Mouse (Mus musculus) embryonic fibroblast, embryonic 13.5 days (primary cell): Measurements from ENCODE around the gene Comtd1. TPM values are rescaled to one million over a fixed set of nuclear protein-coding genes. Genes with fewer than 3 reads are reported as not detected.

Experiments used
- H3K27ac ChIP-seq: 2 replicates; pipeline ENCODE4 v1.5.1; 2012; ENCODE audit warnings: low read length, control low read depth, inconsistent platforms; ENCODE audit not compliant: insufficient read depth
- H3K4me1 ChIP-seq: 2 replicates; pipeline ENCODE4 v1.6.1; 2011; ENCODE audit warnings: low read length; ENCODE audit not compliant: control insufficient read depth, insufficient read depth
- H3K4me3 ChIP-seq: 2 replicates; pipeline ENCODE4 v1.5.1; 2011; ENCODE audit warnings: mild to moderate bottlenecking, control low read depth, low read length; ENCODE audit not compliant: insufficient read depth
- CTCF ChIP-seq: IDR thresholded peaks from 2 replicates; pipeline ENCODE4 v1.5.1; 2011; ENCODE audit warnings: mild to moderate bottlenecking, control low read depth, low read length, moderate library complexity, borderline replicate concordance; ENCODE audit not compliant: insufficient read depth
- POLR2A ChIP-seq: IDR thresholded peaks from 2 replicates; pipeline ENCODE4 v1.6.1; 2011; ENCODE audit warnings: low read depth, mild to moderate bottlenecking, control low read depth, low read length, moderate library complexity
- polyA plus RNA-seq: library from polyadenylated mRNA; stranded (reverse); fragments of >200 nt; gene quantifications from 2 replicates; pipeline ENCODE4 v1.2.4, GENCODE M21; 2011; ENCODE audit warnings: low read depth; ENCODE audit not compliant: missing spikeins, insufficient read length

The Comtd1 gene
- polyA plus RNA-seq, 1 experiment, result 7.3 TPM

DNA sequence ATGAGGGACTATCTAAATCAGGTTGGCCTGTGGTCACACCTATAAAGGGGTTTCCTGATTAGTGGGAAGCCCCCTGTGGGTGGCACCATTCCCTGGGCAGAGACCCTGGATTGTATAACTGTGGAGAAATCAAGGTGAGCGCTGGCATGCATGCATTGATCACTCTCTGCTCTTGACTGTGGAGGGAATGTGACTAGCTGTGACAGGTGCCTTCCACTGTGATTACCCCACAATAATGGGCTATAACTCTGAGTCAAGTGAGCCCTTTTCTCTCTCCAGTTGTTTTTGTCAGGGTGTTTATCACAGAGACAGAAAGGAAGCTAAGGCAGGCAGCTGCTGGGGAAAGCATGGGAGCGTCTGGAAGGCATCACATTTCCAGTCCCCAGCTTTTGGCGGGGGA is 32.5 kb downstream of the Comtd1 start:
- H3K27ac ChIP-seq, result no peak overlapping the region
- H3K4me3 ChIP-seq, result no peak overlapping the region
- TF ChIP-seq POLR2A, result no peak
- TF ChIP-seq CTCF, result no peak
- peaks cover 7% of the 10 kb centered on the region for H3K4me1 ChIP-seq

- no peak for TF ChIP-seq POLR2A
- no peak for TF ChIP-seq CTCF
- no peak overlapping the region for H3K4me3 ChIP-seq
- H3K4me1 ChIP-seq, result peaks cover 5% of the 10 kb centered on the region
- H3K27ac ChIP-seq, result no peak overlapping the region
These were observed 34.2 kb downstream of the Comtd1 start for GRCm38 (mm10) chr14:21814606-21815005.

DNA sequence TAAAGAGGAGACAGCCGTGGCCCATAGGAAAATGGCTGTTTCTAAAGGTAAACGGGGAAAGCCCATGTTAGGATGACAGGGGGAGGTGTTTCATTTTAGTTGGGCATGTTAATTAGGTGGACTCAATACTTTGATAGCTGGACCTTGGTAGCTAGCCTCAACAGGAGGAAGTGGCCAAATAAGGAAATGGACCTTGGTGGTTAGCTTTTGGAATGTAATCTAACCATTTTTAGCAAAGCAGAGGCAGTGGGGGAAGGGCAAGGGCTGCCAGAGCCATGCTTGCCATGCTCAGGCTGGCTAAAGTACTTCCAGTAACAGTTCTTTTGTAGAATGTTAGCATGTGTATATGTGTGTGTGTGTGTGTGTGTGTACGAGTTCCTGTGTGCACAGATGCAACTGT is 34.9 kb downstream of the Comtd1 start:
- Histone ChIP-seq H3K27ac (no peak overlapping the region), H3K4me1 (peaks cover 5% of the 10 kb centered on the region), H3K4me3 (no peak overlapping the region)
- TF ChIP-seq CTCF (no peak), POLR2A (no peak)

DNA sequence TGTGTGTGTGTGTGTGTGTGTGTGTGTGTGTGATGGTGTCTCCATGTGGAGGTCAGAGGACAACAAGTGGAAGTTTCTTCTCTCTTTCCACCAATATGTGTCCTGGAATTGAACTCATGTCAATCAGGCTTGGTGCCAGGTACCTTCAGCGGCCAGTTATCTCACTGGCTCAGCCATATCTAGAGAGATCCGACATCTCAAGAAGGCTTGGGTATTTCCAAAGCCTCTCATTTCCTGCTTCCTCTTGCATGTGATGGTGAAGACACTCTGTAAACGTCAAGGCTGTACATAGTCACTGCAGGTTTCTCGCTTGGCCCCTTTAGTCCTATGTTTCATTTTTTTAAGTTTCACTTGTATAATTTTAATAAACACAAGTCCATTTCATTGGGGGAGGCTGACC is 35.6 kb downstream of the Comtd1 start:
- no peak for TF ChIP-seq POLR2A
- no peak for TF ChIP-seq CTCF
- Histone ChIP-seq H3K4me1 (peaks cover 7% of the 10 kb centered on the region), H3K27ac (no peak overlapping the region), H3K4me3 (no peak overlapping the region)

DNA sequence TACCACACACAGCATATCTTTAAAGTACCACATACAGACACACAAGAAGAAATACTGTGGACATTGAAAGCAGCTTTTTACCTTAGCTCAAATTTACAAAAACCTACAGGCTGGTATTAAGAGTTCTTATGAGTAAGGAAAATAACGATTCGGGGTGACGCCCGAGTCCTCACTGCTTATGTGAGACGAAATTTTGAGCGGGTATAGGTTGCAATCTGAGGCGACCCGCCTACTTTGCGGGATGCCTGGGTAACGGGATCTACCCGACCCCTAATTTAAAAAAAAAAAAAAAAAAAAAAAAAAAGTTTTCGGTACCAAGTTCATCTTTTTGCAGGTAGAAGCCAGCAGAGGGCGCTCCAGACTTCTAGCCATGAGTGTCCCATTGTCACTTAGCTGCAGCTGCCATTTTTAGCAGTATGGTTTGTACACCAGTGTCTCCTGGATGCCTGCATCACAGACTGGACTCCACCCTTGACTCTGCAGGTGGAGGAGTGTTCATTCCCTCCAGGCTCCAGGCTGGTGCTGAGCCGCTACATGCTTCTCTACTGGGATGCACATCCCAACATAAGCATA is 36.1 kb downstream of the Comtd1 start:
- Histone ChIP-seq H3K4me3 (no peak overlapping the region), H3K4me1 (peaks cover 8% of the 10 kb centered on the region), H3K27ac (no peak overlapping the region)
- TF ChIP-seq CTCF (no peak), POLR2A (no peak)

DNA sequence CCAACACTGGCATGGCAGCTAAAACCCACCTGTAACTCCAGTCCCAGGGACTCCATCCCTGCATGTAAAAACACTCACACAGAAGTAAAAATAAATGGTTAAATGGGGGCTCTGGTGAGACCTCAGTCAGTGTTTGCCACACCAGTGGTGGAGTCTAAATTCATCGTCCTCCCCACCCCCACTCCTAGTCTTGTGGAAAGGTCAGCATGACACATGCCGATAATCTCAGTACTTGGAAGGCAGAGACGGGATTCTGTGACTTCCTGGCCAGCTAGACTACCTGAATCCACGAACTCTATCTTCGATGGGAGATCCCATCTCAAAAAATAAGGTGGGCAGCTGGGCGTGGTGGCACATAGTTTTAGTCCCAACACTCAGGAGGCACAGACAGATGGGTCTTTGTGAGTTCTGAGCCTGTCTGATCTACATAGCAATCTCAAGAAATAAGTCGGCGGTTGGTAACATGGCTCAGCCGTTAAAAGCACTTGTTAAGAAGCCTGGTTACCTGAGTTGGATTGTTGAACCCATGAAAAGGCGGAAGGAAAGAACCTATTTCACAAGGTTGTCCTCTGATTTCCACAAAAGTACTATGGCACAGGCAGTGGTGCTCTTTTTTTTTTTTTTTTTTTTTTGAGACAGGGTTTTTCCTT is 36.9 kb downstream of the Comtd1 start:
- H3K4me1 ChIP-seq, result peaks cover 8% of the 10 kb centered on the region
- H3K27ac ChIP-seq, result no peak overlapping the region
- TF ChIP-seq POLR2A (no peak), CTCF (no peak)
- no peak overlapping the region for H3K4me3 ChIP-seq

GRCm38 (mm10) chr14:21811301-21811700 is 37.5 kb downstream of the Comtd1 start:
- no peak overlapping the region for H3K27ac ChIP-seq
- peaks cover 11% of the 10 kb centered on the region for H3K4me1 ChIP-seq
- TF ChIP-seq POLR2A (no peak), CTCF (no peak)
- H3K4me3 ChIP-seq, result no peak overlapping the region

GRCm38 (mm10) chr14:21809418-21809817 is 39.4 kb downstream of the Comtd1 start:
- TF ChIP-seq CTCF (no peak), POLR2A (no peak)
- Histone ChIP-seq H3K27ac (no peak overlapping the region), H3K4me3 (no peak overlapping the region), H3K4me1 (peaks cover 12% of the 10 kb centered on the region)

DNA sequence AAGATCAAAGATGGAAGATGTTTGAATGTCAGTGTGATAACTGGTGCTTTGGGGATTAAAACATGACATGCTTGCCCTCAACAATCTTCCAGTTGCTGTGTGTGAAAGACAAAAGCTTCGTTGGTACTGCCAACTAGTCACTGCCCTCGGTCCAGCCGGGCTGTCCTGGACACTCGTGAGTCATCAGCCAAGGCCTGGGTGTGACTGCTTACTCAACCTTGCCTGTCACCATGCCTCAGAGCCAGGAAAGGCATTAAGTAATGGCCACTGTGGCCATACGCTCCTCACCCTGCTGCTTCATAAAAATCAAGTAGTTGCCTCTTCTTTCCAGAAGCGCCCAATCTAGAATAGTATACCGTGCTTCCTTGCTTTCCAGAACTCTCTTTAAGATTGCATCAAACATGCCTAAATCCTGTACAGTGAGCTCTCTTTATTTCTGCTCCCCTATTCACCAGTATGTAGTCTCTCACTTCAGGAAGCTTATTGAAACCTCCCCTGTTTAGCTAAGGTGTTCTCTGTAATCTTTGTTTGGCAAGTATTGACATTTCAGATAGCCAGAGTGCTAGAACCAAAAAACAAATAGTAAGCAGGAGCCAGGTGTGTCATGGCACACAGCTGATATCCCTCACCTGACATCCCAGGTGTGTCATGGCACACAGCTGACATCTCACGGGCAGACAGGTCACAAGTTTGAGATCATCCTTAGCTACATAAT is 40.4 kb downstream of the Comtd1 start:
- peaks cover 7% of the 10 kb centered on the region for H3K4me1 ChIP-seq
- no peak for TF ChIP-seq CTCF
- TF ChIP-seq POLR2A, result no peak
- H3K4me3 ChIP-seq, result no peak overlapping the region
- no peak overlapping the region for H3K27ac ChIP-seq

DNA sequence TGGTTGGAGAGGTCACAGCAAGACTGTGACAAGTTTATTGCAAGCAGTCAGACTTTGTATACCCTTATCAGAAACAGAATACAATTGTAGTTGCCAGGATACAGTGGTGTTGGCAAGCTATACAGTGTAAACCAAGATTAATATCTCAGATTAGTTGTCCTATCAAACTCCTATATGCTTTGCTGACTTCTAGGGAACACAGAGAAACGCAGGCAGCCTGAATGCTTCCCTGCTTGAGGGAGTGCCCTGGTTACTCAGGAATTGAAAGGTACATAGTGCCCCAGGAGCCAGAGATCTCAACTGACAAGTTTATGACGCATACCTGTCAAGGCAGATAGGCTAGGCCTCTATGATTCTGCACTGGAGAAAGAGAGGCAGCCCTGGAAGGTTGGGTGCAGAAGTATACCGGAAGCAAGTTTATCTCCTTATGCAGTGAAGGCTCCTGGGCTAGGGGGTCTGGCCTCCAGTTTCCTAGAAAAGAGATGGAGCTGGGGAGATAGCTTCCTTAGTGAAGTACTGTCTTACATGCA is 42.1 kb downstream of the Comtd1 start:
- no peak overlapping the region for H3K27ac ChIP-seq
- TF ChIP-seq POLR2A (no peak), CTCF (no peak)
- H3K4me3 ChIP-seq, result no peak overlapping the region
- peaks cover 7% of the 10 kb centered on the region for H3K4me1 ChIP-seq

DNA sequence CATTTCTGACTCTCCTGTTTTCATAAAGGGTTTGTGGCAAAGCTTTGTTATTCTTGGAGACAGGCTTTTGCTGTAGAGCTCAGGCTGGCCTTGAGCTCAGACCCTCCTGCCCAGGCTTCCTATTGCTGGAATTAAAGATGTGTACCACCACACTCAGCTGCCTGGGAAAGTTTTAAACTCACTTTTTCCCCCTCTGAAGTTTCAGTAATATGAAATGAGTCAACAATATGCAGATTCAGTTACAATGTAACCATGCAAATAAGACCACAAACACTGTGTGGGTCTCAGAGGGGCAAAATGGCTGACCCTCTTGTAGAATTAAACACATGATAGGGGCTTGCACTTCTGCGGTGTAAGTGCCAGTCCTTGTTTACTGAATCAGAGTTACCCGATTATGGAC is 42.6 kb downstream of the Comtd1 start:
- H3K27ac ChIP-seq, result no peak overlapping the region
- H3K4me1 ChIP-seq, result peaks cover 7% of the 10 kb centered on the region
- H3K4me3 ChIP-seq, result no peak overlapping the region
- TF ChIP-seq CTCF, result no peak
- TF ChIP-seq POLR2A, result no peak
